ENCODE assay signal across 10 mouse cellular contexts in the genomic region with DNA sequence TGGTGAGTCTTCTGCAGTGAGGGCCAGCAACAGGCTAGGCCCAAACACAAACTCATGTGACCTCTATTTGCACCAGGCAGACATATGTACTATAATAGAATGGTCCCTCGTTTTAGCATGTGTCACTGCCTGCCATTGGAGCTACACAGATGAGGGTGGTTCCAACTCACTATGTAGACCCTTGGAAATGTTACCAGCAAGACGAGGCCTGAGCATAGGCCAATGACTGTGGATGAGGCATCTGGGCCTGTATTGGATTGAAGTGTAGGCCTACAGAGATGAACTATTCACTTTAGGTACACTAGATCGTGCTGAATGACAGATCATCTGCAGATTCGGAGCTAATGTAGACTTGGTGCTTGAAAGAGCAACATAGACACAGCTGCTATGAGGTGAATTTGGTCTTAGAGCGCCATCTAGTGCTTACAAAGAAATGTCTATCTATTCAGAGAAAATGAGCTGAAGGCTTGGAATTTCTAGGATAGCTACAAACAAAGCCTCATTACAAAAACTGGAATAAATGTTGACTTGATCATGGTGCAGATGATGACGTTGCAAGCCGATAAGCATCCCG.
DNase-seq lines count a peak whose midpoint lies in the region; TF ChIP-seq lines count a peak whose summit lies in the region.
"Had no signal": no experiment of that assay in that cellular context is flagged by ENCODE, and none has a peak within 500 bp of the region (broad histone marks: within the 10 kb centered on the region; RNA-seq: fewer than 3 reads in every experiment).

No protein-coding gene starts in this region.

- TF ChIP-seq CTCF in heart, adult 2 months (IDR thresholded peaks at IDR 0.05), result peak; percentile 79

- H3K27me3 ChIP-seq in heart, adult 2 months (ENCODE audit: control insufficient read depth, insufficient read depth, low read length), result no peaks in the 10 kb centered on the region
- H3K27me3 ChIP-seq: embryonic facial prominence, embryonic 12.5 days; limb, embryonic 13.5 days had no signal

- TF ChIP-seq EP300 in heart, adult 2 months (IDR thresholded peaks at IDR 0.05; ENCODE audit: insufficient read depth, low read depth, low read length), result no peak

- H3K4me1 ChIP-seq in heart, adult 2 months (ENCODE audit: control insufficient read depth, insufficient read depth, low read length), result no peaks in the 10 kb centered on the region
- H3K4me1 ChIP-seq: embryonic facial prominence, embryonic 12.5 days; limb, embryonic 13.5 days had no signal

- no peak overlapping the region for H3K9ac ChIP-seq in heart, adult 2 months (ENCODE audit: low read depth, low read length)
- H3K9ac ChIP-seq: embryonic facial prominence, embryonic 12.5 days; limb, embryonic 13.5 days had no signal

- 30% methylated on average over 8 of the region's 8 CpGs for WGBS in heart, adult 2 months

- H3K36me3 ChIP-seq in heart, adult 2 months (ENCODE audit: control insufficient read depth, insufficient read depth, low read length), result no peaks in the 10 kb centered on the region
- H3K36me3 ChIP-seq: embryonic facial prominence, embryonic 12.5 days; limb, embryonic 13.5 days had no signal

- DNase-seq in heart, adult 2 months, result no peak
- no peak for DNase-seq in heart, adult 9 months (ENCODE audit: low spot score in 2 of 2)
- DNase-seq in thymus, postnatal 14 days, result peak; percentile 6
- no peak for DNase-seq in thymus, postnatal 36 days
- DNase-seq in embryo, embryonic 10.5 days (ENCODE audit: low spot score), result peak; percentile 67
- peak; percentile 30 to 55 for DNase-seq in left cerebral cortex, postnatal 14 days (ENCODE audit: low spot score in 2 of 2)
- DNase-seq in retina, postnatal 7 days (ENCODE audit: low read depth, low spot score), result peak; percentile 17
- DNase-seq in testis, postnatal 10 days (ENCODE audit: low spot score), result no peak

- H3K27ac ChIP-seq in heart, adult 2 months, result no peak overlapping the region
- H3K27ac ChIP-seq: embryonic facial prominence, embryonic 12.5 days; limb, embryonic 13.5 days had no signal

- intact Hi-C loops in heart, adult 2 months (cut with DNase I), result loop anchor here (5.0 to 10.0 kb wide), 2 partner anchors 59 to 1194 kb away; no protein-coding TSS in a partner anchor
- intact Hi-C loops in left cerebral cortex, postnatal 14 days (cut with DNase I), result loop anchor here (5.0 kb wide), 1 partner anchor 149 kb away; no protein-coding TSS in a partner anchor

- H3K4me3 ChIP-seq in heart, adult 2 months, result no peak overlapping the region
- H3K4me3 ChIP-seq: embryonic facial prominence, embryonic 12.5 days; limb, embryonic 13.5 days had no signal

- TF ChIP-seq POLR2A in heart, adult 2 months (IDR thresholded peaks at IDR 0.05; ENCODE audit: insufficient read depth, low read depth, low read length), result no peak

- H3K79me2 ChIP-seq in heart, adult 2 months (replicated peaks; ENCODE audit: control insufficient read depth, insufficient read depth, low read length), result no peaks in the 10 kb centered on the region

Comparison
In these comparisons a context has a peak if more than half of its experiments do, and no peak if none do; other contexts are left out.
1. DNase-seq: peak in thymus, postnatal 14 days (single experiment), embryo, embryonic 10.5 days (single experiment), left cerebral cortex, postnatal 14 days (2 of 2) and retina, postnatal 7 days (single experiment); none in heart, adult 2 months (0 of 2), heart, adult 9 months (0 of 2), thymus, postnatal 36 days (0 of 2) and testis, postnatal 10 days (single experiment).